ENCODE assay signal across 12 mouse cellular contexts in the genomic region with DNA sequence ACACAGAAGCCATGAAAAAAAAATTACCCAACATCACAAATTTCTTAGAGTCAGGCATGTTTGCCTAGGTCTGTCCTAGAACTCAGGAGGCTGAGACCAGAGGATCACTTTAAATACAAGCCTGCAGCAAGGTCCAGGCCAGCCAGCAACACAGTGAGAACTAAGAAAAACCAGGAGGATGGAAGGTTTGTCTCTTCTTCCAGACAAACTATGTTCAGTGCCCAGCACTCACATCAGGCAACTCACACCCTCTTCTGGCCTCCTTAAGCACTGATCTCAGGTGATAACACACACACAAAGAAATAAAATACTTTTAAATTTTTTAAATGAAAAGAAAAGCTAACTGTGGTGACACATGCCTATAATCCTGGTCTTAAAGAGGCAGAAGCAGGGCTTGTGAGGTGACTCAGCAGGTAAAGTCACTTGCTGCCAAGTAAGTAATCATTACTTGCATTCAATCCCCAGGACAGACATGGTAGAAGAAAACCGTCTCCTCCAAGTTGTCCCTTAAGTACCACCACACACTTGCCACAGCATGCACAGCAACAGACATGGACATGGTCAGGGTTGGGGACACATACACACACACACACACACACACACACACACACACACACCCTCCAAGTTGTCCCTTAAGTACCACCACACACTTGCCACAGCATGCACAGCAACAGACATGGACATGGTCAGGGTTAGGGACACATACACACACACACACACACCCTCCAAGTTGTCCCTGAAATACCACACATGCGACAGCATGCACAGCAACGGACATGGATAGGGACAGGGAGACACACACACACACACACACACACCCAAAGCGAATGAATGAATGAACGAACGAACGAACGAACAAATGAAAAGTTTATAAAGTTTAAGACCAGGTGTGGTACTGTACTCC. TPM values are rescaled to one million over a fixed set of nuclear protein-coding genes. Genes with fewer than 3 reads are reported as not detected.
DNase-seq lines count a peak whose midpoint lies in the region; ATAC-seq and TF ChIP-seq lines count a peak whose summit lies in the region.
"Had no signal": no experiment of that assay in that cellular context is flagged by ENCODE, and none has a peak within 500 bp of the region (broad histone marks: within the 10 kb centered on the region; RNA-seq: fewer than 3 reads in every experiment).

No protein-coding gene starts in this region.

- H3K9ac ChIP-seq in heart, embryonic 12.5 days: no peak overlapping the region
- H3K9ac ChIP-seq in neural tube, embryonic 13.5 days: no peak overlapping the region
- no peak overlapping the region for H3K9ac ChIP-seq in liver, embryonic 15.5 days

- DNase-seq in heart, embryonic 10.5 days (ENCODE audit: low spot score): no peak
- no peak for DNase-seq in neural tube, embryonic 10.5 days (ENCODE audit: extremely low spot score, low spot score)
- no peak for DNase-seq in cerebellum, adult 2 months
- no peak for DNase-seq in right cerebral cortex, postnatal 25 days
- DNase-seq in right cerebral cortex, postnatal 4 days: no peak
- DNase-seq: cerebellum, adult 18-20 months; heart, adult 18-20 months had no signal

- peaks cover 4% of the 10 kb centered on the region; the same call in 1 of the 2 replicates for H3K36me3 ChIP-seq in heart, embryonic 12.5 days
- H3K36me3 ChIP-seq in heart, embryonic 10.5 days: peaks cover 7% of the 10 kb centered on the region; the same call in 1 of the 2 replicates
- H3K36me3 ChIP-seq in neural tube, embryonic 13.5 days: 0 out of 2 replicates have a peak, but pooled peaks cover 4% of the 10 kb centered on the region
- peaks cover 17% of the 10 kb centered on the region for H3K36me3 ChIP-seq in liver, embryonic 15.5 days (replicated peaks)

- TF ChIP-seq CTCF in cerebellum, adult 2 months (IDR thresholded peaks at IDR 0.05; ENCODE audit: borderline replicate concordance, insufficient read depth, low read depth, low read length): no peak

- peaks cover 19% of the 10 kb centered on the region for H3K4me1 ChIP-seq in heart, embryonic 12.5 days (replicated peaks)
- H3K4me1 ChIP-seq in heart, embryonic 10.5 days: peaks cover 8% of the 10 kb centered on the region; the same call in 1 of the 2 replicates
- H3K4me1 ChIP-seq in neural tube, embryonic 13.5 days (replicated peaks): peaks cover 10% of the 10 kb centered on the region
- peaks cover 46% of the 10 kb centered on the region for H3K4me1 ChIP-seq in liver, embryonic 15.5 days (replicated peaks)
- H3K4me1 ChIP-seq in cerebellum, adult 2 months (ENCODE audit: control insufficient read depth, insufficient read depth, low read length): peaks cover 5% of the 10 kb centered on the region

- TF ChIP-seq POLR2A in cerebellum, adult 2 months (IDR thresholded peaks at IDR 0.05; ENCODE audit: borderline replicate concordance, insufficient read depth, low read length): no peak

- WGBS in heart, embryonic 12.5 days: 90% methylated on average over 8 of the region's 8 CpGs
- WGBS in heart, embryonic 10.5 days: 91% methylated on average over 8 of the region's 8 CpGs
- WGBS in neural tube, embryonic 13.5 days: 92% methylated on average over 8 of the region's 8 CpGs
- WGBS in liver, embryonic 15.5 days (ENCODE audit: insufficient replicate concordance): 78% methylated on average over 8 of the region's 8 CpGs
- WGBS in cerebellum, adult 2 months: 86% methylated on average over 8 of the region's 8 CpGs

- no peaks in the 10 kb centered on the region for H3K9me3 ChIP-seq in heart, embryonic 12.5 days (replicated peaks)
- H3K9me3 ChIP-seq in heart, embryonic 10.5 days: no peaks in the 10 kb centered on the region
- no peaks in the 10 kb centered on the region for H3K9me3 ChIP-seq in neural tube, embryonic 13.5 days
- no peaks in the 10 kb centered on the region for H3K9me3 ChIP-seq in liver, embryonic 15.5 days (replicated peaks)

- ATAC-seq in heart, embryonic 12.5 days (ENCODE audit: insufficient number of reproducible peaks, low FRiP score): 0 out of 2 replicates have a peak, but pooled peaks have one; percentile 33
- ATAC-seq in neural tube, embryonic 13.5 days (ENCODE audit: low read depth): 0 out of 2 replicates have a peak, but pooled peaks have one; percentile 49
- ATAC-seq in liver, embryonic 15.5 days (ENCODE audit: insufficient read depth): peak; percentile 36; the same call in 1 of the 2 replicates
- ATAC-seq: CD4-positive, CD25-positive, alpha-beta regulatory T cell, adult 4 months had no signal

- H3K27ac ChIP-seq in heart, embryonic 12.5 days (ENCODE audit: poor library complexity, severe bottlenecking): no peak overlapping the region
- H3K27ac ChIP-seq in heart, embryonic 10.5 days: no peak overlapping the region
- H3K27ac ChIP-seq in neural tube, embryonic 13.5 days (replicated peaks): 0 out of 2 replicates have a peak overlapping the region, but pooled peaks have one; percentile 4
- peak overlapping the region; percentile 71 for H3K27ac ChIP-seq in liver, embryonic 15.5 days (replicated peaks)
- H3K27ac ChIP-seq in cerebellum, adult 2 months (ENCODE audit: insufficient read depth, low read length): no peak overlapping the region
- H3K27ac ChIP-seq: macrophage had no signal

- no peak overlapping the region for H3K4me3 ChIP-seq in heart, embryonic 12.5 days
- H3K4me3 ChIP-seq in heart, embryonic 10.5 days: no peak overlapping the region
- no peak overlapping the region for H3K4me3 ChIP-seq in neural tube, embryonic 13.5 days
- H3K4me3 ChIP-seq in liver, embryonic 15.5 days (replicated peaks): no peak overlapping the region
- no peak overlapping the region for H3K4me3 ChIP-seq in cerebellum, adult 2 months (replicated peaks; ENCODE audit: insufficient read depth, low read depth, low read length)

- H3K4me2 ChIP-seq in heart, embryonic 12.5 days: no peak overlapping the region
- no peak overlapping the region for H3K4me2 ChIP-seq in neural tube, embryonic 13.5 days
- H3K4me2 ChIP-seq in liver, embryonic 15.5 days: peak overlapping the region; percentile 17; the same call in 1 of the 2 replicates

- no peaks in the 10 kb centered on the region for H3K27me3 ChIP-seq in heart, embryonic 12.5 days (replicated peaks)
- H3K27me3 ChIP-seq in heart, embryonic 10.5 days (ENCODE audit: insufficient read depth, poor library complexity, severe bottlenecking): no peaks in the 10 kb centered on the region
- no peaks in the 10 kb centered on the region for H3K27me3 ChIP-seq in neural tube, embryonic 13.5 days
- no peaks in the 10 kb centered on the region for H3K27me3 ChIP-seq in liver, embryonic 15.5 days
- no peaks in the 10 kb centered on the region for H3K27me3 ChIP-seq in cerebellum, adult 2 months (ENCODE audit: control insufficient read depth, insufficient read depth, low read length)

RNA-seq across cellular contexts. Expression of a gene that starts 16.1 kb away (rescaled TPM):
- 66.1 and 66.9 TPM in 2 replicates for polyA plus RNA-seq in heart, embryonic 12.5 days (2016; fragmentation: Nextera tagmentation; extraction: Ambion mirVana)
- polyA plus RNA-seq in heart, embryonic 10.5 days (2016; fragmentation: Nextera tagmentation; extraction: Ambion mirVana): 79.6 and 80.7 TPM in 2 replicates
- 64.8 and 67.3 TPM in 2 replicates for polyA plus RNA-seq in neural tube, embryonic 13.5 days (2015; fragmentation: Nextera tagmentation; extraction: Ambion mirVana)
- polyA plus RNA-seq in liver, embryonic 15.5 days (2015; fragmentation: Nextera tagmentation; extraction: Ambion mirVana): 88.8 and 96.4 TPM in 2 replicates
- 32.8 and 33.0 TPM in 2 replicates for polyA plus RNA-seq in cerebellum, adult 2 months (2012; rRNA removed)

RNA-seq across cellular contexts. Expression of a gene that starts 44.5 kb away (rescaled TPM):
- polyA plus RNA-seq in heart, embryonic 12.5 days (2016; fragmentation: Nextera tagmentation; extraction: Ambion mirVana): 202 and 205 TPM in 2 replicates
- polyA plus RNA-seq in heart, embryonic 10.5 days (2016; fragmentation: Nextera tagmentation; extraction: Ambion mirVana): 223 and 232 TPM in 2 replicates
- polyA plus RNA-seq in neural tube, embryonic 13.5 days (2015; fragmentation: Nextera tagmentation; extraction: Ambion mirVana): 228 and 239 TPM in 2 replicates
- polyA plus RNA-seq in liver, embryonic 15.5 days (2015; fragmentation: Nextera tagmentation; extraction: Ambion mirVana): 98.0 and 119 TPM in 2 replicates
- 81.3 and 91.6 TPM in 2 replicates for polyA plus RNA-seq in cerebellum, adult 2 months (2012; rRNA removed)

RNA-seq across cellular contexts. Expression of a gene that starts 59.6 kb away (rescaled TPM):
- 19.1 and 20.2 TPM in 2 replicates for polyA plus RNA-seq in heart, embryonic 12.5 days (2016; fragmentation: Nextera tagmentation; extraction: Ambion mirVana)
- 11.8 and 12.3 TPM in 2 replicates for polyA plus RNA-seq in heart, embryonic 10.5 days (2016; fragmentation: Nextera tagmentation; extraction: Ambion mirVana)
- 36.8 and 38.4 TPM in 2 replicates for polyA plus RNA-seq in neural tube, embryonic 13.5 days (2015; fragmentation: Nextera tagmentation; extraction: Ambion mirVana)
- polyA plus RNA-seq in liver, embryonic 15.5 days (2015; fragmentation: Nextera tagmentation; extraction: Ambion mirVana): 5.2 and 5.3 TPM in 2 replicates
- 24.4 and 24.6 TPM in 2 replicates for polyA plus RNA-seq in cerebellum, adult 2 months (2012; rRNA removed)

Comparison
In these comparisons a context has a peak if more than half of its experiments do, and no peak if none do; other contexts are left out.
1. H3K27ac ChIP-seq: peak in neural tube, embryonic 13.5 days (single experiment) and liver, embryonic 15.5 days (single experiment); none in heart, embryonic 12.5 days (single experiment), heart, embryonic 10.5 days (single experiment) and cerebellum, adult 2 months (single experiment).
2. Peak in every context shown above with its lines, with median percentiles within 50 percentile points of each other: ATAC-seq.